Mouse (Mus musculus): ENCODE measurements at regions not wholly inside any gene's neighbourhood (a gene's known extent, or its start where the extent isn't known, plus 50 kb on each side); places are given as distances from the start of the nearest gene placed in this dataset.

GRCm38 (mm10) chr9:86931196-86931595, 50.7 kb upstream of the Snap91 start:
- TF ChIP-seq POLR2A (IDR thresholded peaks at IDR 0.05; ENCODE audit: insufficient read length, low read depth): no peak
- no peak for TF ChIP-seq MYOG (IDR thresholded peaks at IDR 0.05; ENCODE audit: control insufficient read depth in 1 of 3, insufficient read depth in 1 of 3, insufficient read length in 2 of 3, low read depth in 2 of 3)
- TF ChIP-seq CEBPB (IDR thresholded peaks at IDR 0.05; ENCODE audit: insufficient read depth, poor library complexity, severe bottlenecking): no peak
- no peak for TF ChIP-seq SRF (IDR thresholded peaks at IDR 0.05; ENCODE audit: control insufficient read depth, insufficient read length, low read depth)
- no peak for TF ChIP-seq E2F4 (IDR thresholded peaks at IDR 0.05; ENCODE audit: insufficient read depth)
- no peak for TF ChIP-seq POLR2AphosphoS2 (IDR thresholded peaks at IDR 0.05; ENCODE audit: insufficient read length, low read depth)
- no peak for TF ChIP-seq TCF3 (IDR thresholded peaks at IDR 0.05; ENCODE audit: insufficient read length, low read depth)
- TF ChIP-seq MYOD1 (IDR thresholded peaks at IDR 0.05; ENCODE audit: control insufficient read depth in 1 of 3, insufficient read length in 2 of 3, low read depth in 2 of 3): no peak
- no peak for TF ChIP-seq MAX (IDR thresholded peaks at IDR 0.05; ENCODE audit: low read depth)
- no peak for TF ChIP-seq USF1 (IDR thresholded peaks at IDR 0.05; ENCODE audit: low read depth)
